Mouse (Mus musculus): ENCODE results near the gene Tshb. TPM values are rescaled to one million over a fixed set of nuclear protein-coding genes. Genes with fewer than 3 reads are reported as not detected.

Tshb gene
- polyA plus RNA-seq, 1 experiment from 2014 or later, result 0.10 TPM

DNA sequence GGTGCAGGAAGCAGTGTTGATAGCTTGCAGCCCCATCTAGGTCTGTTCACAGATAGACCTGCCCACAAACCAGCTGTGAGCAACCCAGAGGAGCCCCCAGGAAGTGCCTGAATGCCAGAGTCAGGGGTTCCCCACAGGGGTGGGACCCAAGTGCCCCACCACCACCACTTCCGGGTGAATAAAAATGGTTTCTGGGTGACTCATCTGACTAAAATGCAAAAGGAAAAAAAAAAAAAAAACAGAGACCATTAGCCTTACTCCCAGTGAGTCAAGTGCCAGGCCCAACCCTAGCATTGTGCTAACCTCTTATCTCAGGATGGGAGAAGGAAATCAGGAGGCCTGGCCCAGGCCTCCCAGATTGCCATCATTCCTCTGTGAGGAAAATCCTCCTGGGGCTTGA is 26.7 kb downstream of the Tshb start:
- ATAC-seq, result peak; percentile 87
- Histone ChIP-seq H3K4me1 (ENCODE audit: control insufficient read depth, insufficient read depth, low read length) (peaks cover 8% of the 10 kb centered on the region; the same call in 1 of the 2 replicates), H3K27ac (ENCODE audit: low read length) (peak overlapping the region; percentile 11; the same call in 1 of the 2 replicates), H3K27me3 (replicated peaks; ENCODE audit: control insufficient read depth, insufficient read depth, low read length) (no peaks in the 10 kb centered on the region), H3K4me2 (ENCODE audit: low read depth, low read length) (no peak overlapping the region), H3K4me3 (ENCODE audit: low read length) (no peak overlapping the region), H3K9me3 (ENCODE audit: control insufficient read depth, low read length) (no peaks in the 10 kb centered on the region), H3K9ac (ENCODE audit: low read depth, low read length) (no peak overlapping the region), H3K36me3 (ENCODE audit: control insufficient read depth, insufficient read depth, low read length) (no peaks in the 10 kb centered on the region)
- WGBS, result 4% methylated on average over 1 of the region's 1 CpGs

DNA sequence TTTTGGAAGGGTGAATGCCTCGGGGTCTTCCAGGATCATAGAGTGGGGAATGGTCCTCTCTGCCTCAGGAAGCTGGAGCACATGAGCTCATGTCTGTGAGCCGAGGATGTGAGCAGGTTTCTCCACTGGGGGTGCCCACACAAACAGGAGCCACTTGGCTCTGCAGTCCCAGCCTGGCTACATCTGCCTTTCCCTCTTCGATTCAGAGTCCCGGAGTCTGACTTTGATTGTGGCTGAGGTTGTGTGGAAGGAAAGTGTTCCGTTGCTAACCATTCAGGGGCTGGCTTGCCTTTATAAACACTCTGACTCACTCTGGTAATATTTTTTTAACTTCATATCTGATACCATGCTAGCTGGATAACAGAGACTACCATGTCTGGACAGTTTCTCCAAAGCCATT is 30.1 kb downstream of the Tshb start:
- H3K36me3 ChIP-seq (ENCODE audit: control insufficient read depth, insufficient read depth, low read length), result no peaks in the 10 kb centered on the region
- H3K9ac ChIP-seq (ENCODE audit: low read depth, low read length), result no peak overlapping the region
- 70% methylated on average over 5 of the region's 5 CpGs for WGBS
- peaks cover 8% of the 10 kb centered on the region; the same call in 1 of the 2 replicates for H3K4me1 ChIP-seq (ENCODE audit: control insufficient read depth, insufficient read depth, low read length)
- no peaks in the 10 kb centered on the region for H3K9me3 ChIP-seq (ENCODE audit: control insufficient read depth, low read length)
- H3K4me3 ChIP-seq (ENCODE audit: low read length), result no peak overlapping the region
- no peak for ATAC-seq
- H3K27ac ChIP-seq (ENCODE audit: low read length), result no peak overlapping the region
- H3K27me3 ChIP-seq (replicated peaks; ENCODE audit: control insufficient read depth, insufficient read depth, low read length), result no peaks in the 10 kb centered on the region
- H3K4me2 ChIP-seq (ENCODE audit: low read depth, low read length), result no peak overlapping the region

DNA sequence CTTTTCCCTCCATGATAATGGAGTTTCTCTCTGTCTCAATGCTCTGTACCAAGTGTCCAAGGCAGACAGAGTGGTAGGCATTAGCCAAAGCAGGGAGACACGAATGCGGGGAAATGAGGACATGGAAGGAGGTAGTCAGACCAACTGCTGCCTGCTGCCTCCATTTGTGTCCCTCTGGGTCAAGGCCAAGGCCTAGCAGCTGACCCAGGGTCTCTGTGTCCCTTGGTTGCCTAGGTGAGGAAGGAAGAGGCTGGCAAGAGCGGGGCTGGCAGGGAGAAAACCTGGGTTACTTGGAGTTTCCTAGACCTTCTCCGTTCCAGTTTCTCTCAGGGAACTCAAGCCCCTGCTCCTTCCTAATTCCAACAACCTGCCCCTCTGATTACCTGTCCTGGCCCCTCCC is 30.5 kb downstream of the Tshb start:
- H3K27ac ChIP-seq (ENCODE audit: low read length), result no peak overlapping the region
- H3K9ac ChIP-seq (ENCODE audit: low read depth, low read length), result no peak overlapping the region
- H3K4me3 ChIP-seq (ENCODE audit: low read length), result no peak overlapping the region
- H3K9me3 ChIP-seq (ENCODE audit: control insufficient read depth, low read length), result no peaks in the 10 kb centered on the region
- peaks cover 8% of the 10 kb centered on the region; the same call in 1 of the 2 replicates for H3K4me1 ChIP-seq (ENCODE audit: control insufficient read depth, insufficient read depth, low read length)
- no peaks in the 10 kb centered on the region for H3K27me3 ChIP-seq (replicated peaks; ENCODE audit: control insufficient read depth, insufficient read depth, low read length)
- H3K4me2 ChIP-seq (ENCODE audit: low read depth, low read length), result no peak overlapping the region
- no peak for ATAC-seq
- no peaks in the 10 kb centered on the region for H3K36me3 ChIP-seq (ENCODE audit: control insufficient read depth, insufficient read depth, low read length)
- WGBS, result 90% methylated on average over 4 of the region's 4 CpGs

DNA sequence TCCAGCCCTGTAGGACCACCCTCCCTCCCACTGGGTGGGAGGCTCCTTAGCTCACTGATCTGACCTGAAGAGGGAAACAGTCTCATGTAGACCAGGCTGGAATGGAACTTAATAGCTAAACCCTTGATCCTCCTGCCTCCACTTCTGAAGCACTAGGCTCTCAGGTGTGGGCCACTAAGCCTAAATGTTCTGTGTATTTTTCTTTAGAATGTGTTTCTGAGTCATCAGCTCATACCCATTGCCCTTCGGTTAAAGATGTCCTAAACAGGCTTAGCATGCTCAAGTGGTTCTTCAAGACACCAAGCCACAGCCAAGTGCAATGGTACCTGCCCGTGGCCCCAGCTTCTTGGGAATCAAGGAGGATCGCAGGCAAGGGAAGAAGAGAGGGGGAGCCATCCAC is 31.0 kb downstream of the Tshb start:
- no peak overlapping the region for H3K9ac ChIP-seq (ENCODE audit: low read depth, low read length)
- no peak overlapping the region for H3K4me3 ChIP-seq (ENCODE audit: low read length)
- no peak overlapping the region for H3K4me2 ChIP-seq (ENCODE audit: low read depth, low read length)
- 90% methylated on average over 3 of the region's 3 CpGs for WGBS
- no peaks in the 10 kb centered on the region for H3K9me3 ChIP-seq (ENCODE audit: control insufficient read depth, low read length)
- H3K36me3 ChIP-seq (ENCODE audit: control insufficient read depth, insufficient read depth, low read length), result no peaks in the 10 kb centered on the region
- ATAC-seq, result no peak
- H3K27me3 ChIP-seq (replicated peaks; ENCODE audit: control insufficient read depth, insufficient read depth, low read length), result no peaks in the 10 kb centered on the region
- H3K4me1 ChIP-seq (ENCODE audit: control insufficient read depth, insufficient read depth, low read length), result peaks cover 8% of the 10 kb centered on the region; the same call in 1 of the 2 replicates
- no peak overlapping the region for H3K27ac ChIP-seq (ENCODE audit: low read length)

DNA sequence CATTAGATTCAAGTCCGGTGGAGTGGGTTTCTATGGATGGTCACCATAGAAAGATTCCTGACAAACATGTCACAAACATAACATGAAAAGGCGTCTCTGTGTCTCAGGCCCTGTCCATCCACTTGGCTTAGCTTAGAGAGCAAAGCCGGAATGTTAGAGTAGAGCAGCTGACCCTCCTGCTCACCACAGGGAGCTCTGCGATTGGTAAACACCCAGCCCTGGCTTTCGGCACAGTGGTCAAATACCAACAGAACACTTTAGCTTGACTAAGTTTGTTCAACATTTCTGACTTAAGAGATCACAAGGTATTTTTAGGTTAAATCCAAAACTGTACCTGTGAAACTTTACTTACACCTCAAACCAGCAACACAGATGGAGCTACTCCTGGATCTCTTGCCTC is 31.4 kb downstream of the Tshb start:
- Histone ChIP-seq H3K9ac (ENCODE audit: low read depth, low read length) (no peak overlapping the region), H3K27me3 (replicated peaks; ENCODE audit: control insufficient read depth, insufficient read depth, low read length) (no peaks in the 10 kb centered on the region), H3K4me2 (ENCODE audit: low read depth, low read length) (no peak overlapping the region), H3K9me3 (ENCODE audit: control insufficient read depth, low read length) (no peaks in the 10 kb centered on the region), H3K27ac (ENCODE audit: low read length) (no peak overlapping the region), H3K4me3 (ENCODE audit: low read length) (no peak overlapping the region), H3K4me1 (ENCODE audit: control insufficient read depth, insufficient read depth, low read length) (peaks cover 6% of the 10 kb centered on the region; the same call in 1 of the 2 replicates), H3K36me3 (ENCODE audit: control insufficient read depth, insufficient read depth, low read length) (no peaks in the 10 kb centered on the region)
- 86% methylated on average over 5 of the region's 5 CpGs for WGBS
- no peak for ATAC-seq

DNA sequence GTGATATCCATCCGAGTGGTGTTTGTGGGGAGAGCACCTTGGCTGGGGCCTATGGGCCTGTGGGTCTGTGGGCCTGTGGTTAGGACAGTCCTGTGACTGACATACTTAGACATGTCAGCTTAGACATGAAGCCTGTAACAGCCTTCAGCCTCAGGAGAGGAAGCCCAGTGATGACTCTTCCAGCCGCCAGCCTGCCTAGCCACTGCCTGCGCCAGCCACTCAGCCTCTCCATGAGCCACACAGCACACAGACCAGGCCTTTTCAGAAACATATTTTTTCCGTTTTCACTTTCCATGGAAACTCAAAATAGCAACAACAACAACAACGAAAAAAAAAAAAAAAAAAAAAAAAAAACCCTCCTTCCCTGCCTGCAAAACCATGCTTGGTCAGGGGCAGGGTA is 33.8 kb downstream of the Tshb start:
- Histone ChIP-seq H3K4me1 (ENCODE audit: control insufficient read depth, insufficient read depth, low read length) (peaks cover 7% of the 10 kb centered on the region), H3K9ac (ENCODE audit: low read depth, low read length) (no peak overlapping the region), H3K36me3 (ENCODE audit: control insufficient read depth, insufficient read depth, low read length) (no peaks in the 10 kb centered on the region), H3K27me3 (replicated peaks; ENCODE audit: control insufficient read depth, insufficient read depth, low read length) (no peaks in the 10 kb centered on the region), H3K4me3 (ENCODE audit: low read length) (no peak overlapping the region), H3K9me3 (ENCODE audit: control insufficient read depth, low read length) (no peaks in the 10 kb centered on the region), H3K27ac (ENCODE audit: low read length) (no peak overlapping the region), H3K4me2 (ENCODE audit: low read depth, low read length) (no peak overlapping the region)
- no peak for ATAC-seq
- 89% methylated on average over 5 of the region's 5 CpGs for WGBS

DNA sequence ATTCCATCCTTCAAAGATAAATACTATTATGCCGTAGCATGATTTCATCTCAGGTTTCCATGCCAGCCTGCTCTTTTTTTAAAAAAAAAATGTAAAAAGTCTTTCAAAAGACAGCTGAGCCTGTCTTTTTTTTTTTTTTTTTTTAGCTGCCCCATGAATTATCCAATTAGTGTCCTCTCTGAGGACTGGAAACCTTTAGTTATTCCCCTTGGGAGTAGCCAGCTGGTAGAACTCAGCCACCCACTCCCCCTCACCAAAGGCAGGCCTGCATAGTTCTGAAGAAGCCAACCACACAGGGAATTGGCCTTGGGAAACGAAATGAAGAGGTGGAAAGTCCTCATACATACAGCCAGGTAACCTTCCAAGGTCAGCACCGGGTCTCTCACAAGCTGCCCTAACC is 34.5 kb downstream of the Tshb start:
- Histone ChIP-seq H3K27me3 (replicated peaks; ENCODE audit: control insufficient read depth, insufficient read depth, low read length) (no peaks in the 10 kb centered on the region), H3K4me2 (ENCODE audit: low read depth, low read length) (no peak overlapping the region), H3K36me3 (ENCODE audit: control insufficient read depth, insufficient read depth, low read length) (no peaks in the 10 kb centered on the region), H3K9ac (ENCODE audit: low read depth, low read length) (no peak overlapping the region), H3K4me1 (ENCODE audit: control insufficient read depth, insufficient read depth, low read length) (peaks cover 7% of the 10 kb centered on the region), H3K27ac (ENCODE audit: low read length) (no peak overlapping the region), H3K9me3 (ENCODE audit: control insufficient read depth, low read length) (no peaks in the 10 kb centered on the region), H3K4me3 (ENCODE audit: low read length) (no peak overlapping the region)
- 56% methylated on average over 3 of the region's 3 CpGs for WGBS
- no peak for ATAC-seq

DNA sequence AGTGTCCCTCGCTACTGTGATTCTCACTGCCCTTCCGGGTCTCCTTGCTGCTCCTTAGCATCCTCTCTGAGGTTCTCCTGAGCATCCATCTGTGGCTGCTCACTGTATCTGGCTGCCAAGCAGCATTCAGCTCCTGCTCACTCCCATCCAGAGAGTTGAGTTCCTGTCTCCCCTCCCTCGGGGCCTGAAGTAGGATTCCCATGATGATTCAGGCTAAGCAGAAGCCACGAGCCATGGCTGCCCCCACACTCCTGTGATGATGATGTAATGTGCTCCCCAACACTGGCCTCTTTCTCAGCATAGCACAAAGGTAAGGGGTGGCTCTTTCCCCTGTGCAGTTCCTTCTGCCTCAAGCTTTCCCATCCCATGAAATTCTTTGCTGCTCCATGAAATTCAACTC is 36.3 kb downstream of the Tshb start:
- H3K4me3 ChIP-seq (ENCODE audit: low read length), result no peak overlapping the region
- H3K9ac ChIP-seq (ENCODE audit: low read depth, low read length), result no peak overlapping the region
- H3K9me3 ChIP-seq (ENCODE audit: control insufficient read depth, low read length), result no peaks in the 10 kb centered on the region
- no peak overlapping the region for H3K4me2 ChIP-seq (ENCODE audit: low read depth, low read length)
- peaks cover 7% of the 10 kb centered on the region for H3K4me1 ChIP-seq (ENCODE audit: control insufficient read depth, insufficient read depth, low read length)
- H3K27ac ChIP-seq (ENCODE audit: low read length), result no peak overlapping the region
- no peak for ATAC-seq
- WGBS, result 79% methylated on average over 4 of the region's 4 CpGs
- no peaks in the 10 kb centered on the region for H3K36me3 ChIP-seq (ENCODE audit: control insufficient read depth, insufficient read depth, low read length)
- no peaks in the 10 kb centered on the region for H3K27me3 ChIP-seq (replicated peaks; ENCODE audit: control insufficient read depth, insufficient read depth, low read length)

DNA sequence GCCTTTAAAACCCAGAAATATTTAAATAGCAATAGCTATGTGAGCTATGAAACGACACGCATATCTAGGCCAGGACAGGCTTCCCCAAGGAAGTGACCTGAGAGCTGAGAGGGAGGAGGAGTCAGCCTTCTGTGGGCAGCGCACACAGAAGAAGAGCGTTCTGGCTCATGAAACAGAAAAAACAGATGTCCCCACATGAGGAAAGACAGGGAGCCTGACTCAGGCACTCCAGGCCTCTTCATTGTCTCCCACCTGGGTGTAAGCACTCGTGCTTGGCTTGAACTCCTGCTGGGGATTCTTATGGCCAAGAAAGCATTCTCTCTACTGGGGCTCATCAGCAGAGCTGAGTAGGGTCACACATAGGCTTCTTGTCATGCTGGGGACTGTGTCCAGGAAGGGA is 37.9 kb downstream of the Tshb start:
- peaks cover 7% of the 10 kb centered on the region for H3K4me1 ChIP-seq (ENCODE audit: control insufficient read depth, insufficient read depth, low read length)
- no peak overlapping the region for H3K4me3 ChIP-seq (ENCODE audit: low read length)
- no peaks in the 10 kb centered on the region for H3K27me3 ChIP-seq (replicated peaks; ENCODE audit: control insufficient read depth, insufficient read depth, low read length)
- H3K9me3 ChIP-seq (ENCODE audit: control insufficient read depth, low read length), result no peaks in the 10 kb centered on the region
- peak; percentile 59 for ATAC-seq
- H3K9ac ChIP-seq (ENCODE audit: low read depth, low read length), result no peak overlapping the region
- no peak overlapping the region for H3K4me2 ChIP-seq (ENCODE audit: low read depth, low read length)
- H3K27ac ChIP-seq (ENCODE audit: low read length), result no peak overlapping the region
- no peaks in the 10 kb centered on the region for H3K36me3 ChIP-seq (ENCODE audit: control insufficient read depth, insufficient read depth, low read length)
- 31% methylated on average over 5 of the region's 5 CpGs for WGBS

DNA sequence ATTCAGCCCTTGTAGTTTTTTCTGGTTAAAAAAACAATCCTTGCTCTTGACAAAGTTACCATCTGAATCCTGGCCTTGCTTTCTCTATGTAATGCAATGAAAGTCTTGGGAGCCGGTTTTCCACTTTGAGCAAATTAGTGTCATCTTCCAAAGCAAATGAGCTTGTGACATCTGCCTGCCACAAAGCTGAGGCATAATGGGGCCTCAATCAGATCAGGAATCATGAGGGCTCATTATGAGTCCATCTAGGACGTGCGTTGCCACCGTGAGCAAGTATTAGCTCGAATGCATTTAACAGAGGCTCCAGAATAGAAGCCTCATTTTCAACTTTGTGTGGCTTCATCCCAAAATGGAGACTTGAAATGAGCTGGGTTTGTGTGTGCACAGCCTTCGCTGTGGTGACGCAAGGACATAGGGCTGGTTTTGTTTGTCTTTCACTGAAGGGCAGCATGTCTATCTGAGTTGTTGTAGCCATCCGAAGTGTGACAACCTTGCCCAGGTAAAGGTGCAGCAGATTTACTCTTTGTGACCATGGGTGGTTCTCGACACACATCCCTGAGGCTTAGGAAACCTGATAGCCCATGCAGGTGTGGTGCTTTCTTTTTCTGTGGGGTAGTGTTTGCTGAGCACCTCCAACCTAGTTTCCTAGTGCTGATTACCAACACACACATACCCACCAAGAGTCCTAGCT is 38.6 kb downstream of the Tshb start:
- H3K4me3 ChIP-seq (ENCODE audit: low read length), result no peak overlapping the region
- H3K27me3 ChIP-seq (replicated peaks; ENCODE audit: control insufficient read depth, insufficient read depth, low read length), result no peaks in the 10 kb centered on the region
- no peaks in the 10 kb centered on the region for H3K36me3 ChIP-seq (ENCODE audit: control insufficient read depth, insufficient read depth, low read length)
- no peak overlapping the region for H3K4me2 ChIP-seq (ENCODE audit: low read depth, low read length)
- ATAC-seq, result no peak
- 83% methylated on average over 9 of the region's 9 CpGs for WGBS
- H3K9me3 ChIP-seq (ENCODE audit: control insufficient read depth, low read length), result no peaks in the 10 kb centered on the region
- H3K9ac ChIP-seq (ENCODE audit: low read depth, low read length), result no peak overlapping the region
- peaks cover 7% of the 10 kb centered on the region for H3K4me1 ChIP-seq (ENCODE audit: control insufficient read depth, insufficient read depth, low read length)
- no peak overlapping the region for H3K27ac ChIP-seq (ENCODE audit: low read length)

All from intestine, embryonic 16.5 days (tissue).